Mouse (Mus musculus) myocyte (in vitro differentiated cells): ENCODE results near the gene Mvb12b. TPM values are rescaled to one million over a fixed set of nuclear protein-coding genes. Genes with fewer than 3 reads are reported as not detected.
A peak's percentile ranks its signal among the peaks of the same experiment; 100 is the strongest.

Source experiments
- H3K27me3 ChIP-seq: one replicate; pipeline ENCODE4 v1.6.1; 2011; ENCODE audit not compliant: control insufficient read depth, insufficient read depth, insufficient read length
- H3K36me3 ChIP-seq: one replicate; pipeline ENCODE4 v1.6.1; 2011; ENCODE audit not compliant: control insufficient read depth, insufficient read depth
- H3K4me2 ChIP-seq: one replicate; pipeline ENCODE4 v1.6.1; 2011; ENCODE audit warnings: low read depth, control low read depth
- H3K4me3 ChIP-seq: one replicate; pipeline ENCODE4 v1.5.1; 2011; ENCODE audit warnings: mild to moderate bottlenecking, control low read depth, moderate library complexity
- H3K79me2 ChIP-seq: one replicate; pipeline ENCODE4 v1.6.1; 2011; ENCODE audit not compliant: control insufficient read depth, insufficient read depth
- H3ac ChIP-seq: one replicate; pipeline ENCODE4 v1.6.1; 2011; ENCODE audit not compliant: control insufficient read depth, insufficient read length
- CEBPB ChIP-seq: IDR thresholded peaks from 2 replicates; pipeline ENCODE4 v1.6.1; 2011; ENCODE audit warnings: mild to moderate bottlenecking, moderate library complexity; ENCODE audit not compliant: poor library complexity, insufficient read depth, severe bottlenecking
- E2F4 ChIP-seq: IDR thresholded peaks from one replicate; pipeline ENCODE4 v1.6.1; 2011; ENCODE audit warnings: mild to moderate bottlenecking, control low read depth, moderate library complexity; ENCODE audit not compliant: insufficient read depth
- MAX ChIP-seq: IDR thresholded peaks from one replicate; pipeline ENCODE4 v1.6.1; 2011; ENCODE audit warnings: low read depth, mild to moderate bottlenecking, control low read depth
- MYOD1 ChIP-seq, 3 experiments: IDR thresholded peaks; one replicate each; pipeline ENCODE4 v1.6.1; 2011; ENCODE audit warnings: control low read depth in 2 of 3, low read depth in 2 of 3, mild to moderate bottlenecking in 2 of 3, moderate library complexity in 1 of 3; ENCODE audit not compliant: insufficient read length in 2 of 3, control insufficient read depth in 1 of 3
- MYOG ChIP-seq, 3 experiments: IDR thresholded peaks; one replicate each; pipeline ENCODE4 v1.6.1; 2011; ENCODE audit warnings: control low read depth in 2 of 3, low read depth in 2 of 3, mild to moderate bottlenecking in 2 of 3; ENCODE audit not compliant: insufficient read length in 2 of 3, control insufficient read depth in 1 of 3, insufficient read depth in 1 of 3
- POLR2A ChIP-seq: IDR thresholded peaks from one replicate; pipeline ENCODE4 v1.6.1; 2011; ENCODE audit warnings: low read depth, mild to moderate bottlenecking, control low read depth, moderate library complexity; ENCODE audit not compliant: insufficient read length
- POLR2AphosphoS2 ChIP-seq: IDR thresholded peaks from one replicate; pipeline ENCODE4 v1.6.1; 2011; ENCODE audit warnings: low read depth, control low read depth; ENCODE audit not compliant: insufficient read length
- REST ChIP-seq: IDR thresholded peaks from one replicate; pipeline ENCODE4 v1.6.1; 2011; ENCODE audit warnings: mild to moderate bottlenecking, control low read depth, moderate library complexity; ENCODE audit not compliant: insufficient read depth, insufficient read length
- SRF ChIP-seq: IDR thresholded peaks from one replicate; pipeline ENCODE4 v1.6.1; 2011; ENCODE audit warnings: low read depth; ENCODE audit not compliant: control insufficient read depth, insufficient read length
- TCF12 ChIP-seq: IDR thresholded peaks from one replicate; pipeline ENCODE4 v1.6.1; 2011; ENCODE audit warnings: mild to moderate bottlenecking, control low read depth; ENCODE audit not compliant: poor library complexity, insufficient read depth, severe bottlenecking
- TCF3 ChIP-seq: IDR thresholded peaks from one replicate; pipeline ENCODE4 v1.6.1; 2011; ENCODE audit warnings: low read depth, control low read depth; ENCODE audit not compliant: insufficient read length
- USF1 ChIP-seq: IDR thresholded peaks from one replicate; pipeline ENCODE4 v1.6.1; 2011; ENCODE audit warnings: low read depth, mild to moderate bottlenecking, control low read depth, moderate library complexity
- polyA plus RNA-seq: library from polyadenylated mRNA; unstranded; fragments of >200 nt; fragmentation: generic; extraction: Trizol; gene quantifications from one replicate; pipeline ENCODE4 v1.2.1, GENCODE M21; 2012; ENCODE audit warnings: missing spikeins

Gene Mvb12b
- polyA plus RNA-seq, 1 experiment = 14.5 TPM

- Histone ChIP-seq H3ac (no peak overlapping the region), H3K79me2 (no peaks in the 10 kb centered on the region), H3K4me2 (no peak overlapping the region), H3K27me3 (no peaks in the 10 kb centered on the region), H3K4me3 (no peak overlapping the region), H3K36me3 (no peaks in the 10 kb centered on the region)
- TF ChIP-seq POLR2AphosphoS2 (no peak), CEBPB (no peak), TCF3 (no peak), E2F4 (no peak), MAX (no peak), POLR2A (no peak), MYOD1 (IDR thresholded peaks at IDR 0.05; ENCODE audit: control insufficient read depth in 1 of 3, insufficient read length in 2 of 3, low read depth in 2 of 3) (no peak), TCF12 (no peak), MYOG (IDR thresholded peaks at IDR 0.05; ENCODE audit: control insufficient read depth in 1 of 3, insufficient read depth in 1 of 3, insufficient read length in 2 of 3, low read depth in 2 of 3) (no peak), USF1 (no peak), REST (no peak), SRF (no peak)
These were observed 74.1 kb downstream of the Mvb12b start for GRCm38 (mm10) chr2:33813501-33814240.

- no peak overlapping the region for H3K4me2 ChIP-seq
These were observed 74.8 kb downstream of the Mvb12b start for GRCm38 (mm10) chr2:33812980-33813379.

GRCm38 (mm10) chr2:33811349-33811890 is 76.3 kb downstream of the Mvb12b start:
- H3K79me2 ChIP-seq = no peaks in the 10 kb centered on the region
- H3ac ChIP-seq = no peak overlapping the region
- no peaks in the 10 kb centered on the region for H3K27me3 ChIP-seq
- no peak for TF ChIP-seq USF1
- TF ChIP-seq REST = no peak
- TF ChIP-seq SRF = no peak
- no peak for TF ChIP-seq MAX
- no peak for TF ChIP-seq TCF3
- no peak for TF ChIP-seq POLR2A
- no peak for TF ChIP-seq CEBPB
- no peak overlapping the region for H3K4me2 ChIP-seq
- H3K36me3 ChIP-seq = no peaks in the 10 kb centered on the region
- no peak overlapping the region for H3K4me3 ChIP-seq

More at GRCm38 (mm10) chr2:33812980-33813379, 74.8 kb downstream of the Mvb12b start:
- Histone ChIP-seq H3ac (no peak overlapping the region), H3K27me3 (no peaks in the 10 kb centered on the region), H3K4me3 (no peak overlapping the region), H3K79me2 (no peaks in the 10 kb centered on the region), H3K36me3 (no peaks in the 10 kb centered on the region)
- TF ChIP-seq CEBPB = no peak
- TF ChIP-seq MYOG (IDR thresholded peaks at IDR 0.05; ENCODE audit: control insufficient read depth in 1 of 3, insufficient read depth in 1 of 3, insufficient read length in 2 of 3, low read depth in 2 of 3) = no peak
- TF ChIP-seq MAX = no peak
- TF ChIP-seq POLR2AphosphoS2 = no peak
- TF ChIP-seq MYOD1 (IDR thresholded peaks at IDR 0.05; ENCODE audit: control insufficient read depth in 1 of 3, insufficient read length in 2 of 3, low read depth in 2 of 3) = no peak
- no peak for TF ChIP-seq SRF
- no peak for TF ChIP-seq TCF12
- TF ChIP-seq TCF3 = no peak
- TF ChIP-seq USF1 = no peak
- no peak for TF ChIP-seq REST
- TF ChIP-seq E2F4 = no peak
- no peak for TF ChIP-seq POLR2A

GRCm38 (mm10) chr2:33809081-33809480 is 78.7 kb downstream of the Mvb12b start:
- H3K4me2 ChIP-seq = no peak overlapping the region
- no peaks in the 10 kb centered on the region for H3K79me2 ChIP-seq
- no peaks in the 10 kb centered on the region for H3K27me3 ChIP-seq
- TF ChIP-seq MYOD1 (IDR thresholded peaks at IDR 0.05; ENCODE audit: control insufficient read depth in 1 of 3, insufficient read length in 2 of 3, low read depth in 2 of 3) (peak in 2 of 3 experiments; percentile 60 to 81), MYOG (IDR thresholded peaks at IDR 0.05; ENCODE audit: control insufficient read depth in 1 of 3, insufficient read depth in 1 of 3, insufficient read length in 2 of 3, low read depth in 2 of 3) (peak in 2 of 3 experiments; percentile 49 to 82), USF1 (no peak), SRF (no peak), TCF3 (peak; percentile 7), TCF12 (no peak)
- H3ac ChIP-seq = no peak overlapping the region
- H3K36me3 ChIP-seq = no peaks in the 10 kb centered on the region
- H3K4me3 ChIP-seq = no peak overlapping the region
